Mouse (Mus musculus) stomach, embryonic 14.5 days (tissue): Measurements from ENCODE around the gene Ptprk. TPM values are rescaled to one million over a fixed set of nuclear protein-coding genes. Genes with fewer than 3 reads are reported as not detected.

Experiments
- ATAC-seq: fragments of 200-750 bp; cut with Nextera tagmentation; 2 replicates; pipeline ENCODE4 v1.8.0; 2017; ENCODE audit warnings: low read depth, moderate TSS enrichment; ENCODE audit not compliant: insufficient number of reproducible peaks, insufficient read depth, low FRiP score
- H3K27ac ChIP-seq: fragments of 300-500 bp; sonication (generic); 2 replicates; pipeline ENCODE4 v1.5.1; 2014; ENCODE audit warnings: mild to moderate bottlenecking, low read length, moderate library complexity, mixed read lengths
- H3K27me3 ChIP-seq: fragments of 300-500 bp; sonication (generic); 2 replicates; pipeline ENCODE4 v1.6.1; 2014; ENCODE audit warnings: low read length, control low read depth, mixed read lengths; ENCODE audit not compliant: control insufficient read depth, insufficient read depth
- H3K36me3 ChIP-seq: fragments of 300-500 bp; sonication (generic); 2 replicates; pipeline ENCODE4 v1.6.1; 2014; ENCODE audit warnings: mild to moderate bottlenecking, control low read depth, low read length, moderate library complexity, mixed read lengths; ENCODE audit not compliant: control insufficient read depth, insufficient read depth
- H3K4me1 ChIP-seq: fragments of 300-500 bp; sonication (generic); 2 replicates; pipeline ENCODE4 v1.6.1; 2014; ENCODE audit warnings: low read length, control low read depth, mixed read lengths; ENCODE audit not compliant: control insufficient read depth, insufficient read depth
- H3K4me2 ChIP-seq: fragments of 300-500 bp; sonication (generic); replicated peaks from 2 replicates; pipeline ENCODE4 v1.6.1; 2014; ENCODE audit warnings: low read depth, low read length, control low read depth
- H3K4me3 ChIP-seq: fragments of 300-500 bp; sonication (generic); 2 replicates; pipeline ENCODE4 v1.5.1; 2014; ENCODE audit warnings: low read depth, low read length, control low read depth
- H3K9ac ChIP-seq: fragments of 300-500 bp; sonication (generic); replicated peaks from 2 replicates; pipeline ENCODE4 v1.6.1; 2014; ENCODE audit warnings: low read depth, mild to moderate bottlenecking, control low read depth, low read length, moderate library complexity, mixed read lengths
- H3K9me3 ChIP-seq: fragments of 300-500 bp; sonication (generic); 2 replicates; pipeline ENCODE4 v1.6.1; 2016; ENCODE audit warnings: low read depth, low read length, control low read depth; ENCODE audit not compliant: control insufficient read depth
- WGBS: fragments of 180-500 bp; shearing (Covaris S2); extraction: QIAGEN DNeasy Blood & Tissue Kit; methylation state at CpG from one replicate; pipeline ENCODE4 v1.1.7; 2014; 5-methylcytosine and 5-hydroxymethylcytosine counted together
- polyA plus RNA-seq: library from polyadenylated mRNA; unstranded; fragments of >200 nt; fragmentation: Nextera tagmentation; extraction: Ambion mirVana; gene quantifications from 2 replicates; pipeline ENCODE4 v1.2.1, GENCODE M21; 2014

The Ptprk gene
- polyA plus RNA-seq, 1 experiment from 2014 or later, result 67.4 TPM

- Histone ChIP-seq H3K36me3 (no peaks in the 10 kb centered on the region), H3K9me3 (no peaks in the 10 kb centered on the region), H3K4me1 (no peaks in the 10 kb centered on the region), H3K4me2 (no peak overlapping the region), H3K27ac (no peak overlapping the region), H3K27me3 (no peaks in the 10 kb centered on the region), H3K4me3 (no peak overlapping the region), H3K9ac (no peak overlapping the region)
- ATAC-seq, result no peak
- 57% methylated on average over 14 of the region's 14 CpGs for WGBS
Observed at GRCm38 (mm10) chr10:28523992-28524735, 449.5 kb downstream of the Ptprk start.

- no peak overlapping the region for H3K4me2 ChIP-seq
- no peak overlapping the region for H3K4me3 ChIP-seq
- no peak overlapping the region for H3K9ac ChIP-seq
- no peak for ATAC-seq
- no peaks in the 10 kb centered on the region for H3K4me1 ChIP-seq
- H3K27ac ChIP-seq, result no peak overlapping the region
- WGBS, result 85% methylated on average over 4 of the region's 4 CpGs
- no peaks in the 10 kb centered on the region for H3K27me3 ChIP-seq
- no peaks in the 10 kb centered on the region for H3K9me3 ChIP-seq
- H3K36me3 ChIP-seq, result no peaks in the 10 kb centered on the region
Observed at GRCm38 (mm10) chr10:28540595-28540994, 466.0 kb downstream of the Ptprk start.

GRCm38 (mm10) chr10:28542754-28543153, 468.1 kb downstream of the Ptprk start:
- Histone ChIP-seq H3K9ac (no peak overlapping the region), H3K27ac (no peak overlapping the region), H3K4me1 (no peaks in the 10 kb centered on the region), H3K4me2 (no peak overlapping the region), H3K27me3 (no peaks in the 10 kb centered on the region), H3K9me3 (no peaks in the 10 kb centered on the region), H3K4me3 (no peak overlapping the region), H3K36me3 (no peaks in the 10 kb centered on the region)
- WGBS, result 75% methylated on average over 1 of the region's 1 CpGs
- ATAC-seq, result no peak

- no peaks in the 10 kb centered on the region for H3K36me3 ChIP-seq
- WGBS, result 46% methylated on average over 4 of the region's 4 CpGs
- no peak for ATAC-seq
- H3K4me3 ChIP-seq, result no peak overlapping the region
- no peak overlapping the region for H3K27ac ChIP-seq
- no peaks in the 10 kb centered on the region for H3K27me3 ChIP-seq
- no peak overlapping the region for H3K9ac ChIP-seq
- H3K4me1 ChIP-seq, result no peaks in the 10 kb centered on the region
- H3K9me3 ChIP-seq, result no peaks in the 10 kb centered on the region
- no peak overlapping the region for H3K4me2 ChIP-seq
Observed at GRCm38 (mm10) chr10:28550549-28550948, 475.9 kb downstream of the Ptprk start.

GRCm38 (mm10) chr10:28552068-28552467, 477.4 kb downstream of the Ptprk start:
- Histone ChIP-seq H3K4me3 (no peak overlapping the region), H3K4me1 (no peaks in the 10 kb centered on the region), H3K27ac (no peak overlapping the region), H3K27me3 (no peaks in the 10 kb centered on the region), H3K36me3 (no peaks in the 10 kb centered on the region), H3K9me3 (no peaks in the 10 kb centered on the region), H3K9ac (no peak overlapping the region), H3K4me2 (no peak overlapping the region)
- ATAC-seq, result no peak
- WGBS, result 95% methylated on average over 2 of the region's 2 CpGs

- H3K27ac ChIP-seq, result no peak overlapping the region
- H3K9ac ChIP-seq, result no peak overlapping the region
- H3K4me2 ChIP-seq, result no peak overlapping the region
- WGBS, result 91% methylated on average over 3 of the region's 3 CpGs
- H3K27me3 ChIP-seq, result no peaks in the 10 kb centered on the region
- no peak overlapping the region for H3K4me3 ChIP-seq
- H3K4me1 ChIP-seq, result no peaks in the 10 kb centered on the region
- H3K9me3 ChIP-seq, result no peaks in the 10 kb centered on the region
- H3K36me3 ChIP-seq, result no peaks in the 10 kb centered on the region
- no peak for ATAC-seq
Observed at GRCm38 (mm10) chr10:28564110-28564674, 489.6 kb downstream of the Ptprk start.

- Histone ChIP-seq H3K4me1 (no peaks in the 10 kb centered on the region), H3K27ac (no peak overlapping the region), H3K27me3 (no peaks in the 10 kb centered on the region), H3K4me3 (no peak overlapping the region), H3K4me2 (no peak overlapping the region), H3K9ac (no peak overlapping the region), H3K9me3 (no peaks in the 10 kb centered on the region), H3K36me3 (no peaks in the 10 kb centered on the region)
- no peak for ATAC-seq
- 74% methylated on average over 4 of the region's 4 CpGs for WGBS
Observed at GRCm38 (mm10) chr10:28566378-28566777, 491.8 kb downstream of the Ptprk start.

- Histone ChIP-seq H3K27ac (no peak overlapping the region), H3K4me2 (no peak overlapping the region), H3K9ac (no peak overlapping the region), H3K36me3 (no peaks in the 10 kb centered on the region), H3K27me3 (no peaks in the 10 kb centered on the region), H3K9me3 (no peaks in the 10 kb centered on the region), H3K4me1 (no peaks in the 10 kb centered on the region), H3K4me3 (no peak overlapping the region)
- WGBS, result 82% methylated on average over 2 of the region's 2 CpGs
- ATAC-seq, result no peak
Observed at GRCm38 (mm10) chr10:28566828-28567227, 492.2 kb downstream of the Ptprk start.

GRCm38 (mm10) chr10:28567441-28567840, 492.8 kb downstream of the Ptprk start:
- Histone ChIP-seq H3K4me2 (no peak overlapping the region), H3K27ac (no peak overlapping the region), H3K9ac (no peak overlapping the region), H3K4me3 (no peak overlapping the region), H3K4me1 (no peaks in the 10 kb centered on the region), H3K36me3 (no peaks in the 10 kb centered on the region), H3K9me3 (no peaks in the 10 kb centered on the region), H3K27me3 (no peaks in the 10 kb centered on the region)
- 95% methylated on average over 3 of the region's 3 CpGs for WGBS
- no peak for ATAC-seq
